Mouse (Mus musculus) retina, postnatal 7 days (tissue): ENCODE measurements around the gene Asic1.
"Not testable (repeated sequence)": the region's sequence is repeated elsewhere in the genome, so short reads cannot be mapped to it uniquely, and the experiment has no call there.

Source experiments
- DNase-seq: peaks from one replicate; pipeline ENCODE4 v3.0.0-alpha.2; 2012; ENCODE audit warnings: low read depth, low spot score

The Asic1 gene

DNA sequence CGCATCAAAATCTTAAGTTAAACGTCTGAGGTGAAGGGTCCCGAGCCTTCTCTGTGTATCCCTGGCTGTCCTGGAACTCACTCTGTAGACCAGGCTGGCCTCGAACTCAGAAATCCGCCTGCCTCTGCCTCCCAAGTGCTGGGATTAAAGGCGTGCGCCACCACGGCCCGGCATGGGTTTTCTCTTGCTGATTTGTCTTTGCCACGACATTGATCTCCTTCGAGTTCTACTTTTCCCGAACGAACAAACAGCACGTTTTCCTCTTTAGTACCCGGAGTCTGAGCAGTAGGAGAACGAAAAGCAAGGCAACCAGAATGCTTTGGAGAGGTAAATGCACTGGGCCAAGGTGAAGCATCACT lies 31.5 kb downstream of the Asic1 start:
- DNase-seq: not testable (repeated sequence)

DNA sequence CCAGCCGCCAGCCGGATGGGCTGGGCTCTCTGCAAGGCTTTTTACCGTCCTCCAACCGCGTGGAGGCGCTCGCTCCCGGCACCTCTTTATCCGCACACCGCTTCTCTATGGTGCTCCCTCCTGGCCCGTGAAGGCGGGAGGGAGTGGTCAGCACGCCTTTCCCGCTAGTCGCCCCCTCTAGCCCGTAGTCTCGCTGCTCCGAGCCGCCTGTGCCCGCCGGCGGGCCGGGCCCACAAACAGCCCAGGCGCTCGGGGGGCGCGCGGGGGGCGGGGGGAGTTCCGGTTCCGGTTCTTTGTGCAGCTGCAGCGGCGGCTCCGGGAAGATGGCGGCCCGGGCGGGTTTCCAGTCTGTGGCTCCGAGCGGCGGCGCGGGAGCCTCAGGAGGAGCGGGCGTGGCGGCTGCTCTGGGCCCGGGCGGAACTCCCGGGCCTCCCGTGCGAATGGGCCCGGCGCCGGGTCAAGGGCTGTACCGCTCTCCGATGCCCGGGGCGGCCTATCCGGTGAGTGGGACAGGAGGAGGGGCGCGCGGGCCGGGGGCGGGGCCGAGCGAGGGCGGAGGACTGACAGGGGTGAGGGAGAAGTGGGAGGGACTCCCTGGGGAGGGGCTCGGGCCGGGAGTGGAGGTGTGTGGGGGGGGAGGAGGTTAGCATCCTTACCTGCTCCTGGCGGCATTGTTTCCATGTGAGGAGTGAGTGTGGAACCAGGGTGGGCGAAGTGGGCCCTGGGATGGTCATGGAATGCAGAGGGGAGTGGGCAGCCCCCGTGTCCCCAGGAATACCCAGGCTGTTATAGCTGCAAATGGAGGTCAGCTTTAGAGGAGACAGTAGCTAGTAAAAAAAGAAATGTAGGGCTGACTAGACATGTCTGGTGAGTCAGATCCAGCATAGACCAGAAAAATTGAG lies 32.1 kb downstream of the Asic1 start, which contains the start of gene Smarcd1:
Gene Smarcd1, plus strand, starts transcription at position 131 of the 902 bp plus-strand sequence.
- DNase-seq: peak; percentile 92

DNA sequence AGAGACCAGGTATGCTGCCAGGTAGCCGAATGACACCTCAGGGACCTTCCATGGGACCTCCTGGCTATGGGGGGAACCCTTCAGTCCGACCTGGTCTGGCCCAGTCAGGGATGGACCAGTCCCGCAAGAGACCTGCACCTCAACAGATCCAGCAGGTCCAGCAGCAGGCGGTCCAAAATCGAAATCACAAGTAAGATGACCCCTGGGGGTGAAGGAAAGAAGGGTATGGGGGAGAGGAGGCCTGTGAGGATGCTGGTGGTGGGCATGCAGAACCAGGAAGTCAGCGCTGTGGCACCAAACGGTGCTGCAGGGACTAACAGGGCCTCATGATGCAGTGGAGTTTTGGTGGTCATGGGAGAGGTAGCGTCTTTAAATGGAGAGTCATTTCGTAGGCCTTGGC lies 32.9 kb downstream of the Asic1 start:
- no peak for DNase-seq

DNA sequence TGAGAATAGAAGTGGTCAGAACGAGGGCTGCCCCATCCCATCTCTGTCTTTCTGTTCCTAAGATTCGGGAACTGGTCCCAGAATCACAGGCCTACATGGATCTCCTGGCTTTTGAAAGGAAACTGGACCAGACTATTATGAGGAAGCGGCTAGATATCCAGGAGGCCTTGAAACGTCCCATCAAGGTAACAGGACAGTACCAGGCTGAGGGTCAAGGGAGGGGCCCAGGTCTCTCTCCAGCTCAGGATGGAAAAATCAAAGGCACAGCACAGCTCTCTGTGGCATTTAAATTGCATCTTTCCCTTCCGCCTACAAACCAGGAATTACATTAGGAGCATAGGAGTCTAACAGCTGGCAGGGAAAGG lies 33.5 kb downstream of the Asic1 start:
- no peak for DNase-seq

DNA sequence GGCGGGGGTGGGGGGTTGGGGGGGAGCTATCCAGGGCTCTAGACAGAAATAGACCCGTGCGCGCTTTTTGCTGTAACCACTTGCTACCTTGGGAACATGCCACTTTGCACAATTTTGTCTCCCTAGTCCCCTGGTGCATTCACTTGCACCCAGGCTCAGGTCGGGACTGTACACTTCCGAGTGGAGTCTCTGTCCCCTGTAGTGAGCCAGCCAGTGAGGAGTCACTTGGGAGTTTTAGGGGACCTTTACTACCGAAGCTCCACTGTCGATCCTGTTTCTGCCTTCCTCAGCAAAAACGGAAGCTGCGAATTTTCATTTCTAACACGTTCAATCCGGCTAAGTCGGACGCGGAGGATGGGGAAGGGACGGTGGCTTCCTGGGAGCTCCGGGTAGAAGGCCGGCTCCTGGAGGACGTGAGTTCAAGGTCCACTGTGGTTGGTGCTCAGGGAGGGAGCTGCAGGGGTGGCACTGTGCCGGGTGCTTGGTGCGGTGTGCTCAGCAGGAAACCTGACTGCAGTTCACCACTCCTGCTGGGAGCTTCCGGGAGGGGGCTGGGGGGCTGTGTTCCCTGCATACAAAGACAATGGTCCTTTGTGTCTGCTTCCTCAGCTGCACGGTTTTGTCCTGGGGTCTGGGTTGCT lies 34.0 kb downstream of the Asic1 start:
- DNase-seq: no peak

DNA sequence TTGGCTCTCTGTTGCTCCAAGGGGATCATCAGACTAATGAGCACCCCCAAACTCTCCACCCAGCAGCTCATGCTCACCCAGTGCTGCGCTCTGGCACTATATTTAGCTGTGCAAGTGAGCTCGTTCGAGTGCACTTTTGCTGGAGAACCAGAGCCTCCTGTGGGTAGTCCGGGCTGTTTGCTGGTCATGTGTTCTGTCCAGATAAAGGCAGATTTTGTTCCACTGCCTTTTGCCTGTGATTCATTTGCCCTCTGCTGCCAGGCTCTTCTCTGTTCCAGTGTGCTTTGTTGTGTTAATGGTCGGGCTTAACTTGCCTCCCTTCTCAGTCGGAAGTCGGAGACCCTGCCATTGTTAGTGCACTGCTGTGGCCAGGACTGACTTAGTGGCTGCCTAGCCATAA lies 34.7 kb downstream of the Asic1 start:
- DNase-seq: no peak

DNA sequence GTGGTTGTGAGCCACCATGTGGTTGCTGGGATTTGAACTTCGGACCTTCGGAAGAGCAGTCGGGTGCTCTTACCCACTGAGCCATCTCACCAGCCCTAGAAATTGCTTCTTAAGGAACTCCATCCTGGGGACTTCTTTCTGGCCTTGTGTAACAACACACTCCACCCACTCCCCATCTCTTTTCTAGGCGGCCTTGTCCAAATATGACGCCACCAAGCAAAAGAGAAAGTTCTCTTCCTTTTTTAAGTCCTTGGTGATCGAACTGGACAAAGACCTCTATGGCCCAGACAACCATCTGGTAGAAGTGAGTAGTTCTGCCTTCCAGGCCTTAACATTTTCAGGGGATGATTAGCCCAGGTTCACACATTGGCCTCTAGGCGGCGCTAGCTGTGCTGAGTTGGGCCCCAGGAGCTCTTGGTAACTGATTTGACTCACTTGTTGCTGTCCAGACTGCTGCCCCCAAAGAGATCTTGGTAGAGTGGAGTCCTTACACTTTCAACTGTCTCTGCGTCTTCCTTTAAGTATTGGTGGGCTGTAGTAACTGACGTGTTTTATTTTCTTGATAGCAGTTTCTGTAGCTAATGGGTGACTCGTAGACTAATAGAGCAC lies 35.4 kb downstream of the Asic1 start, which contains the start of gene Gm17349:
Gene Gm17349, minus strand, starts transcription at position 51 of the 609 bp plus-strand sequence.
- DNase-seq: no peak

DNA sequence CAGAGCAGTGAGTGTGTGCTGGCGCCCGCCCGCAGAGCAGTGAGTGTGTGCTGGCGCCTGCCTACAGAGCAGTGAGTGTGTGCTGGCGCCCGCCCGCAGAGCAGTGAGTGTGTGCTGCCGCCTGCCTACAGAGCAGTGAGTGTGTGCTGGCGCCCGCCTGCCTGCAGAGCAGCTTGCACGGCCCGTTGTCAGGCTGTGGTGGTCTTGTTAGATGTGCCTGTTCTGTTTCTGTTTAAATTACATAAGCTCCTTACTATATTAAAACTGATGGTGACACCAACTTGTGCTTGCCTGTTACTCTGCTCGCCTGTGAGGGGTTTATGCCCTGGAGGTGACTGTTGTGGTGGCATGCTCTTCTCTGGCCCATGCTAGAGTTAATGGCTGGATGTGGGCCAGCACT lies 38.0 kb downstream of the Asic1 start:
- DNase-seq: no peak

DNA sequence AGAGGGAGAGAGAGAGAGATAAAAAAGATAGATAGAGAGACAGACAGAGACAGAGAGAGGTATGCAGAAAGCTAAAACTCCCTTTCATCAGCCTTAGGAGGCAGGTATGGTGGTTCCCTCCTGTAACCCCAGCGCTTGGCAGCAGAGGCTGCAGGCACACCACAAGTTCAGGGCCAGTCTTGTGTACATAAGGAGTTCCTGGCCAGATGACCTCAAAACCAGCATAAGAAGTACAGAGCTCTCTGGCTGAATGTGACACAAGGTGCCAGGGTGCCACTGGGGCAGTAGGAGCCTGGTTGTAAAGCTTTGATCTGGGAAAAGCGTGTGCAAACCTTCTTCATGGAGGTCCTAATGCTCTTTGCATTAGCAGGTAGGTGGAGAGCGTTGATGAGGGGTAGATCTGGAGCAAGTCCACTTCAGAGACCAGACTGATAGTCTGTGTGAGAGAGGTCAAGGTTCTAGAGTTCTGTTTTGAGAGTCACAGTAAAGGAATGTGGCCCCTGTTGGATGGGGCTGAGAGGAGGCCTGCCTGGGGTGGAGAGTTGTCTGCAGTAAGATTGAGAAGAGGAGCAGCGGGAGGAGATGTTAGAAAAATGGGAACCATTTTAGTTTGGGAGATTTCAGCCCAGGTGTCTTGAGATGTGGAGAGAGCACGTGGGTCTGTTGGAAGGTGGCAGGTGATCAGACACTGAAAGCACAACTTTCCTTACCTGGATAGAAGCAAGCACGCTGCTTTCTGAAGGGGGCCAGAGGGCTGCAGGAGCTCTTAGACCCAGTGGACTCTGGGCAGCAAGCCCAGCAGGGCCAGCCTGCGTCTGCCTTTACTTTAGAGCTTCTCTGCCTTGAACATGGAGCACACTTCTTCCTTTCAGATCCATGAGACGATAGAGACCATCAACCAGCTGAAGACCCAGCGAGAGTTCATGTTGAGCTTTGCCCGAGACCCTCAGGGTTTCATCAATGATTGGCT lies 40.3 kb downstream of the Asic1 start:
- DNase-seq: no peak

DNA sequence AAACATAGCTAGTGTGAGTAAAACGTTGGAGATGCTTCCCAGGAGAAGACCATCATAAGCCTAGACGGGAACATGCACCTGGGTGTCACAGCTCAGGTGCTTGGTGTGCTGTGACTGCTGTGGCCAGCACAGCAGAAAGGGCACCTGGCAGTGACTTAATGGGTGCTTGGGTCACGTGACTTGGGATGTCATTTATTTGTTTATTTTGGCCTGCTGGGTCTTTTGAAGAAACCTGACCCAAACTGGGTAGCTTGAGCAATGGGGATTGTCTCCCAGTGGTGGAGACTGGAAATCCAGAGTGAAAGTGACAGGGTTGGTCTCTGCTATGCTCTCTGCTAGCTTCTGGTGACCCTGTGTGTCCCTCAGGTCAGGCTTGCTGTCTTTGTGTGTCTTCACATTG lies 41.3 kb downstream of the Asic1 start:
- DNase-seq: no peak

DNA sequence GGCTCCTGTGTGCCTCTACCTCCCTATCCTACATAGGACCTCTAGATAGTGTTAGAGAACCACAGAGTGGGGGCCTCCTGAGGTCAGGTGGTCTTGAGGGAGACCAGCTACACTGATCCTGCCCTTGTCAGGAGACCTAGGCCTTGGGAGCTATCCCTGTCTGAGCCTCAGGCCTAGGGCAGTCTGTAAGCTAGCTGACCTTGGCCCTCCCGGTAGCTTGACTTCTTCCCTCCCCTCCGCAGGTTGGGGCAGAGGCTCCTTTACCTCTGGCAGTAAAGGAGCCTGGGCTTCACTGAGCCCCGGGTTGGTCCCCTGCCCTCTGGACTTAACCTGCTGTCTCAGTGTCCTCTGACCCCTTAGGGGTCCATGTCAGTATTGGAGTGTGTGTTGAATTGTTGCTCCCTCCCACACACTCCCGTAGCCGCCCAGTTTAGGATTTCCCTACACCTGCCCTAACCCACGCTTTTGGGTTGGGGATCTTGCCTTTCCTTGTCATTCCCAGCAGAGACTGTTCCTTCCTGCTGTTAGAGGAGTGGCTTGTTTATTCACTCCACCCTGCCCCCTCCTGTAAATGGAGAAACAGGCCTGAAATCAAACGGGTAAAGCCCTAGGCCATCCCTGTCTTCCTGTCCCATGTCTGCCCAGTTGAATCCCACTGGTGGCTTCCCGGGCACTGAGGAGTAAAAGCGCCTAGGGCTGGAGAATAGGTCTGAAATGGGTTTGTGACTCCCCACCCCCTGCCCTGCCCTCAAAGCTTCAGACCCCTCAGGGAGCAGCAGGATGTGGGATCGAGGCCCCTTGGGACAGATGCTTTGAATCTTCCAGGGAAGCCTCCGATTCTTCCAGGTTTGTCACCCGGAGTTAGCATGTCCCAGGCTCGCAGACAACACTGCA lies 42.7 kb downstream of the Asic1 start:
- DNase-seq: no peak

DNA sequence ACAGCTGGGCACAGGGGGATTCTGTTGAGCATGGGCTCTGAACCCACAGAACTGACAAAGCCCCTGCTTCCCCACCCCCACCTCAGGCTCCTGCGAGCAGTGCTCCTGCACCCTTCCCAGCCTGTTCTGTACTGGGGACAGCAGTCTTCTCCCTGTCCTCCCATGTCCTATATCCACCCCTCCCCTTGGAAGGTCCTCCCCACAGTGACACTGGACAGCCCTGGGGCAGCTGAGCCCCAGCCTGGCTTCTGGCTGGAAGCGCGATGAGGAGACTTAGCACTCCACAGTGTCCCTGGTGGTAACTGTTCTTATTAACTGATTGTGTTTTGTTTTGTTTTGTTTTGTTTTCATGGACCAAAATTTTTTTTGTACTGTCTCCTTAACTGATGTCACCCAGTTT lies 43.4 kb downstream of the Asic1 start:
- no peak for DNase-seq

DNA sequence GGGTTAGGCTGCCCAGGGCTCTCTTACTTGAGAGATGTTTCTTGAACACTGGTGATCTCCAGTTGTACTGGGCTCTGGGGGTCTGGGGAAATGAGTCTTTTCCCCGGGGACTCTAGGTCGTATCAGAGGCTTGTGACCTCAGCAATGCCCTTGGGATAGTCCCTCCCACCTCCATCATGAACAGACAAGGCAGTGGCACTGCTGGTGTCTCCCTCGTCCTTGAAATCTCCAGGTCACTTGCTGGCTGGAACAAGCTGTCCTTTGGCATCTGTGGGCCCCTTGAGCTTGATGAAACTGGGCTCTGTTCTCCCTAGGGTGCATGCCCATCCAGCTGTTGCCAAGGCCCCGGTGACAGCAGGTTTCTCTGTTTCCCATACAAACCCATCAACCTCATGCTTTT lies 44.0 kb downstream of the Asic1 start:
- no peak for DNase-seq

DNA sequence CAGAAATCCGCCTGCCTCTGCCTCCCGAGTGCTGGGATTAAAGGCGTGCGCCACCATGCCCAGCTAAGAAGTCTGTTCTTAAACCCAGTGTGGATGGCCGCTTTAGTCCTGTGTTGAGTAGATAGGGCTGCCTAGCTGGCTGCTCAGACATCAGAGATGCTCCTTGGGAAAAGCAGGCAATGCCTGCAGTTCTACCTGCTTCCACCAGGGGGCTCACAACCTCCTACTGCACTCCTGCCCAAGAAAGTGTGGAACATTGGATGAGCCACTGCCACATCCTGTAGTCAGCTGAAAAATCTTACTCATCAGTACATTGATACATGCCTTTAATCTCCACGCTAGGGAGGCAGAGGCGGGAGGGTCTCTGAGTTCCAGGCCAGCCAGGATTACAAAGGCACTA lies 44.7 kb downstream of the Asic1 start:
- DNase-seq: no peak

DNA sequence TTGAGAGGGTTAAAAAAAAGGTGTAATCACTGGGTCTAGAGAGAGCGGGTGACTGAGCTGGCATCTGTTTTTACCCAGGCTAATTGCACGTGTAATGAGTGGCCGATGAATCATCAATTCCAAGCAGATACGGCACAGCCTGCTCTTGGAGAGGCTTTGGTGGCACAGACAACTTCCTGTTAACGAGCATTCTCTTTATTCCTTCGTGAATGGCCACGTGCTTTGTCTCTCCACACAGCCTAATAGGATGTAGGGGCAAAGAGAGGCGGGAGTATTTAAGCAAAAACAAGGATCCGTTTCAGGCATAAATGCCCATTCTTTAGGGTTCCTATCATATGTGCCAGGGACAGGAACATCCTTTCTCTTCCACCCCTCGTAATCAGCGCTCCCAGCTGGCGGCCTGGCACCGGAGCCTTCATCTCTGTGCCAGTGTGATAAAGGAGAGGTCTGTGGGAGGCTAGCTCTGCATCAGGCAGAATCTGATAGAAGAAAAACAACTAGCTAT lies 45.2 kb downstream of the Asic1 start:
- DNase-seq: no peak

DNA sequence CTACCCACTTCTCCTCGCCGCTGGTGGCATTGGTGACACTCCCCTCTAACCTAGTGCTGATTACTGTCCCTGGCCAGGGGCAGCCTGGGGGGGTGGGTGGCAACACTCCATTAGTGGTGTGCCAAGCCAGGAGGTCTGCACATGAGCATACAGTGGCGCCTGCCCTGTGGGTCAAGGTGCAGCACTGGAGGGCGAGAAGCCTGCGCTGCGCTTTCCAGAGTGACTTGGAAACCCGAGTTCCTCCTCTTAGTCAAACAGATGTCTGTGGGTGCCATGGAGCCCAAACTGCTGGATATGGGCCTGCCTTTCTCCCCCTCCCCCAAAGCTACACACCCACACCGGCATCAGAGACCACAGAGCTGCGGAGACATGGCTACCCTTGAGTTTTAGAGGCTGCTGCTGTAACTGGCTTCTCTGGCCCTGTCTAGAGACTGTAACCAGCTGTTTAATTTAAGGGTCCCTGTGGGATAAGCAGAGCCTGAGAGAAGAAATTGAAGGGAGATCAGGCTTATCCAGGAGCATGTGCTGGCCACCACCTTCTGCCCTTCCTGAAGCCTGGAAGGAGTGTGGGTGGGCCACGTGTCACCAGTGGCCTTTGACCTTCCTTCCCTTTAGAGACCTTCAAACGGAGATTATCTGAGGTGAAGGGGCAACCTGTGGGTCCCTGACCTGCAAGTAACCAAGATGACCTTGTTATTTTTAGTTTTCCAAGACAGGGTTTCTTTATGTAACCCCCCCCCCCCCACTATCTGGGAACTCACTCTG lies 46.0 kb downstream of the Asic1 start:
- no peak for DNase-seq

DNA sequence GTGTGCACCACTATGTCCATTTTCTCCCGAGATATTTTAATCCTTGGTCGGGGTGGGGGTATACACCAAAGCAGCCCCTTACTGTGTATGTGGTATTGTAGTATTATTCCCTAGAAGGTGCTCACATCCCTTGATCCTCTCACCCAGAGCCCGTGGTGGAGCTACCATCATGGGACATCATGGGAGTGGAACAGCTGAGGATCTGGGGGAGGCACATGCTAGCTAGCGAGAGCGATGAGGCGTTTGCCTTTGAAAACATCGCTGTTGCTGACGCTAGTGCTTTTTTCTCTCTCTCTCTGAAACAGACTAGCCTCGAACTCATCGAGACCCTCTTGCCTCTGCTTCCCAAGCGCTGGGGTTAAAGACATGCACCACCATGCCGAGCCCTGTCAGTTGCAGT lies 46.6 kb downstream of the Asic1 start:
- DNase-seq: no peak

DNA sequence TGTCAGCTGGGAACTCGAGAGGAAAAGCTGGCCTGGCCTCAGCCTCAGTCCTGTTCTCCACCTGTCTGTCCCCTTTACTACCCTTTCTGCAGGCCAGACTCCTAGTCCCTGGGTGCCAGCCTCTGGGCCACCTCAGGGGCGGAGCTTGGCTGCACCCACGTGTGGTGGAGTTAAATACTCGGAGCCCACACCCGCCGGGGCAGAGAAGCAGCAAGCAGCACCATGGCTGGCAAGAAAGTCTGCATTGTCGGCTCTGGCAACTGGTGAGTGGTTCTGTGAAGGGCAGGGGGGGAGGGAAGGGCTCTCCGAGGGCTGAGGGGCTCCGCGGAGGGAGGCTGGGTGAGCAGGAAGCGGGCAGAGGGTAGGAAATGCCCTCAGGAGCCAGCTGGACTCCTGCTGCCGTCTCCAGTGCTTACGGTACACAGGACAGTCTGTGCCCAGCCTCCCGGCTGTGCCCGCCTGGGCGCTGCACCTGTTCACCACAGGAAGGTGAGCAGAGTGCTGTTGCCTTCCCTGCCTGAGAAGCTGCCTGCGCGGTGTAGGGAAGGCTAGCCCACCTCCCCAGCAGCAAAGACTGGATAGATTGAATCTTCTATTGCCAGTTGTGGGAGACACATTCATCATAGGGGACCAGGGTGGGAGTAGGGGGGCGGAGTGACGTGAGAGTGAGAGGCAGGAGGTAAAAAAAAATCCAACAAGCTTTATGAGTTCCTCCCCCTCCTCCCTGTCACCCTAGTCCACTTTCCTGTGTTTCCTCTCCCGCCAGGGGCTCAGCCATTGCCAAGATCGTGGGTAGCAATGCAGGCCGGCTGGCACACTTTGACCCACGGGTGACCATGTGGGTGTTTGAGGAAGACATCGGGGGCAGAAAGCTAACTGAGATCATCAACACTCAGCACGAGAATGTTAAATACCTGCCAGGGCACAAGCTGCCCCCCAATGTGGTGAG lies 47.5 kb downstream of the Asic1 start, which contains the start of gene Gpd1:
Gene Gpd1, plus strand, starts transcription at position 130 of the 949 bp plus-strand sequence.
- DNase-seq: no peak
